Mouse (Mus musculus) ES-E14 (cell line): Measurements from ENCODE around the gene Gcg.

Experiments used
- HCFC1 ChIP-seq: IDR thresholded peaks from 2 replicates; pipeline ENCODE4 v1.6.1; 2012; ENCODE audit warnings: low read length, inconsistent platforms, borderline replicate concordance; ENCODE audit not compliant: insufficient read depth
- MAFK ChIP-seq: IDR thresholded peaks from 2 replicates; pipeline ENCODE4 v1.6.1; 2014; ENCODE audit warnings: mild to moderate bottlenecking, low read depth, low read length, inconsistent platforms; ENCODE audit not compliant: insufficient read depth

GRCm38 (mm10) chr2:62462174-62462573, 21.3 kb downstream of the Gcg start:
- TF ChIP-seq HCFC1 = no peak
- TF ChIP-seq MAFK = no peak
